Mouse (Mus musculus) midbrain, postnatal 0 days (tissue): Measurements from ENCODE around the gene Pla2g7. TPM values are rescaled to one million over a fixed set of nuclear protein-coding genes. Genes with fewer than 3 reads are reported as not detected.

Experiments
- ATAC-seq: fragments of 200-750 bp; cut with Nextera tagmentation; 2 replicates; pipeline ENCODE4 v1.8.0; 2017; ENCODE audit warnings: moderate number of reproducible peaks, mild to moderate bottlenecking, moderate TSS enrichment, moderate library complexity; ENCODE audit not compliant: low FRiP score
- DNase-seq: peaks from one replicate; pipeline ENCODE4 v3.0.0-alpha.2; 2015; ENCODE audit warnings: low spot score
- H3K27ac ChIP-seq: fragments of 300-500 bp; sonication (generic); 2 replicates; pipeline ENCODE4 v1.5.1; 2014; ENCODE audit warnings: low read depth, mild to moderate bottlenecking, low read length, mixed read lengths
- H3K27me3 ChIP-seq: fragments of 300-500 bp; sonication (generic); 2 replicates; pipeline ENCODE4 v1.6.1; 2014; ENCODE audit warnings: low read length, control low read depth, mixed read lengths; ENCODE audit not compliant: insufficient read depth
- H3K36me3 ChIP-seq: fragments of 300-500 bp; sonication (generic); 2 replicates; pipeline ENCODE4 v1.6.1; 2014; ENCODE audit warnings: low read length, control low read depth, mixed read lengths; ENCODE audit not compliant: insufficient read depth
- H3K4me1 ChIP-seq: fragments of 300-500 bp; sonication (generic); 2 replicates; pipeline ENCODE4 v1.6.1; 2014; ENCODE audit warnings: mild to moderate bottlenecking, control low read depth, antibody characterized with exemption, low read length, mixed read lengths; ENCODE audit not compliant: insufficient read depth
- H3K4me2 ChIP-seq: fragments of 300-500 bp; sonication (generic); 2 replicates; pipeline ENCODE4 v1.6.1; 2014; ENCODE audit warnings: low read depth, mild to moderate bottlenecking, low read length, mixed read lengths; ENCODE audit not compliant: poor library complexity, severe bottlenecking
- H3K4me3 ChIP-seq: fragments of 300-500 bp; sonication (generic); 2 replicates; pipeline ENCODE4 v1.5.1; 2014; ENCODE audit warnings: low read depth, mild to moderate bottlenecking, low read length, moderate library complexity
- H3K9ac ChIP-seq: fragments of 300-500 bp; sonication (generic); replicated peaks from 2 replicates; pipeline ENCODE4 v1.6.1; 2014; ENCODE audit warnings: mild to moderate bottlenecking, low read length, moderate library complexity, mixed read lengths; ENCODE audit not compliant: poor library complexity, severe bottlenecking
- H3K9me3 ChIP-seq: fragments of 300-500 bp; sonication (generic); 2 replicates; pipeline ENCODE4 v1.6.1; 2016; ENCODE audit warnings: low read length, control low read depth
- CTCF ChIP-seq: IDR thresholded peaks from 2 replicates; pipeline ENCODE4 v1.5.1; 2016; ENCODE audit warnings: antibody characterized with exemption, mild to moderate bottlenecking
- WGBS: fragments of 180-500 bp; shearing (Covaris S2); extraction: QIAGEN DNeasy Blood & Tissue Kit; methylation state at CpG from one replicate; pipeline ENCODE4 v1.1.7; 2014; 5-methylcytosine and 5-hydroxymethylcytosine counted together
- polyA plus RNA-seq: library from polyadenylated mRNA; unstranded; fragments of >200 nt; fragmentation: Nextera tagmentation; extraction: Ambion mirVana; gene quantifications from 2 replicates; pipeline ENCODE4 v1.2.1, GENCODE M21; 2015
- total RNA-seq: library from RNA; depleted of rRNA; stranded (reverse); fragments of >200 nt; gene quantifications from 2 replicates; pipeline ENCODE4 v1.2.3, GENCODE M21; 2014

The Pla2g7 gene
- total and polyA plus RNA-seq, 2 experiments from 2014 or later: 49.7 to 93.9 TPM

DNA sequence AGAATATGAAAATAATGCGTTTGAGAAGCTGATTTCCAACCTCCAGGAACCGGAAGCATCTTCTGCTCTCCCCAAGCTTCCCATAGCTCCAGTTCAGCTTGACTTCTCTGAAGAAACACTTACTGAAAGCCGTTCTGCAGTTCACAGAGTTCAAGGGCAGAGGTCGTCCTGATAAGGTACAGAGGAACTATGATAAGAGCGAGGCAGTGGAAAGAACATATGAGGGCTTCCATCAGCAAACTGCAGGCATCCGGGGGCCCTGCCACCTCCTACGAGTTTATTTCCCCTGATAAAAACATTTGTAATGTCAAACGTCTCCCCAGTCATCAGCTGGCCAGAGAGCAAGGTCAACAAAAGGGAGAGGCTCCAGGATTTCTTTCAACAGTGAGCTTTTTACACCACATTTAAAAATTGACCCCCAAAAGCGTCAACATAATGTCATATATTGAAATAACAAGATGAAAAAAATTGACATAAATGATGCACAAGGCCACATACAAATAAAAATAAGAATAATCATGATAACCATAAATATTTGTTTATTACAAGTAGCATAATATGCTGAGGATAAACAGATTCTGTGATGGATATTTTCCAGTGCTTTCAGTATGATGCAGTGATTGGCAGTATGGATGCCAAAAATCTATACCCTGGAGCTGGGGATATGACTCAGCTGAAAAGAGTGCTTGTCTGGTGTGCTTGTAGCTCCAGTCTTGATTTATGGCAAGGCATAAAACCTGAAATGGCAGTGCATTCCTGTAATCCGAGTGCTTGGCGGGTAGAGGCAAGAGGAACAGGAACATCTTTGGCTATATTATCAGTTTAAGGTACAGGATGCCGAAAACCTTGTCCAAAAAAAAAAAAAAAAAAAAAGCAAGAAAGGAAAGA, 13.1 kb upstream of the Pla2g7 start:
- H3K36me3 ChIP-seq: no peaks in the 10 kb centered on the region
- H3K27ac ChIP-seq: no peak overlapping the region
- H3K4me3 ChIP-seq: no peak overlapping the region
- no peak for TF ChIP-seq CTCF
- no peak overlapping the region for H3K4me2 ChIP-seq
- no peak overlapping the region for H3K9ac ChIP-seq
- no peak for DNase-seq
- H3K4me1 ChIP-seq: no peaks in the 10 kb centered on the region
- 85% methylated on average over 12 of the region's 12 CpGs for WGBS
- no peak for ATAC-seq
- H3K27me3 ChIP-seq: no peaks in the 10 kb centered on the region
- H3K9me3 ChIP-seq: no peaks in the 10 kb centered on the region

- Histone ChIP-seq H3K4me2 (no peak overlapping the region), H3K4me3 (no peak overlapping the region), H3K9me3 (no peaks in the 10 kb centered on the region), H3K36me3 (no peaks in the 10 kb centered on the region), H3K27ac (no peak overlapping the region), H3K4me1 (no peaks in the 10 kb centered on the region), H3K27me3 (no peaks in the 10 kb centered on the region), H3K9ac (no peak overlapping the region)
- ATAC-seq (no peak), DNase-seq (no peak)
- 82% methylated on average over 4 of the region's 4 CpGs for WGBS
- TF ChIP-seq CTCF: no peak
These were observed 10.8 kb upstream of the Pla2g7 start for GRCm38 (mm10) chr17:43557104-43557503.

DNA sequence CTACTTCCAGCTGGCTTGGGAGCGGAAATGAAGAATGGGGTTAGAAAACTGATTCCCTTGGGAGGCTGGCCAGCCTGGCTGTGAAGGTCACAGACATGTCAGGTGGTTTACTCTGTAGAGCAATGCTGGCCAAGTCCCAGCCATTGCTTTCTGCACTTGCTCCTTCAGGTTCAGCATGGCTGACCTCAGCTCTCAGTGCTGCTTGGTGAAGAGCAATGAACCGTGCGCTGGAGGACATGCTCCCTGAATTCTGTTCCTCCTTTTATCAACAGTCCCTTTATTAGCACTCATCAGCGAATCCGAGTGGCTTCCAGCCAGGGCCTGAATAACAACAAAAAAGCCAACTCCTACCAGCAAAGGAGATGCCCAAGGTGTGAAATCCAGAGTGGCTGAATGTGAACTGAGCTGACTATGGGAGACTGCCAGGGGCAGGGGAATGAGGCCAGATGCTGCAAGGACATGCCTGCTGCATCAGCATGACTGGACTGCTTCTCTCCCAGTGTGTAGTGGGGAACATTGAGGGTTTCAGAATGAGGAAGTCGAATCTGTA, 10.3 kb upstream of the Pla2g7 start:
- Histone ChIP-seq H3K9me3 (no peaks in the 10 kb centered on the region; the same call in 1 of the 2 replicates), H3K4me1 (no peaks in the 10 kb centered on the region), H3K27ac (no peak overlapping the region), H3K36me3 (no peaks in the 10 kb centered on the region), H3K9ac (no peak overlapping the region), H3K4me3 (no peak overlapping the region), H3K27me3 (no peaks in the 10 kb centered on the region), H3K4me2 (no peak overlapping the region)
- DNase-seq (peak; percentile 93), ATAC-seq (peak; percentile 86)
- WGBS: 27% methylated on average over 6 of the region's 6 CpGs
- no peak for TF ChIP-seq CTCF

DNA sequence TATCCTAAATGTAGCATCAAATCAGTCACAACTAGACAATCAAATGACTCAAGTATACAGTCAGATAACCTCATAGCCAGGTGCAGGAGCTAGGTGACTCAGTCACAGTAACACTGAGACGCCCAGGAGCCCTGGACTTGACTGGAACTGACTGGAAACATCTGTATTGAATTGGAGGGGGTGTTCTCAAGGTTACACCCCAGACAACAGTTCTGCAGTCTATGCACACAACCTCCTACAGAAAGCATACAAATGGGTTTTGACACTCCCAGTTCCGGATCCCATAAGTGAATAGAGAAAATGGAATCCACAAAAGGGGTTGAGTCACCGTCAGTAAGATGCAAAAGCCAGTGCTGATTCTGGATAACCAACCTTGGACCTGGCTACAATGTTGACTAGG, 9.2 kb upstream of the Pla2g7 start:
- no peak for DNase-seq
- 91% methylated on average over 3 of the region's 3 CpGs for WGBS
- no peaks in the 10 kb centered on the region for H3K27me3 ChIP-seq

GRCm38 (mm10) chr17:43563192-43563987, 4.5 kb upstream of the Pla2g7 start:
- Histone ChIP-seq H3K27me3 (no peaks in the 10 kb centered on the region), H3K4me1 (no peaks in the 10 kb centered on the region), H3K4me2 (no peak overlapping the region), H3K4me3 (no peak overlapping the region), H3K9ac (no peak overlapping the region), H3K27ac (no peak overlapping the region), H3K36me3 (no peaks in the 10 kb centered on the region), H3K9me3 (no peaks in the 10 kb centered on the region; the same call in 1 of the 2 replicates)
- DNase-seq: no peak
- WGBS: 87% methylated on average over 7 of the region's 7 CpGs
- no peak for ATAC-seq
- TF ChIP-seq CTCF: no peak

More for the DNA sequence above, 9.2 kb upstream of the Pla2g7 start:
- Histone ChIP-seq H3K27ac (no peak overlapping the region), H3K9ac (no peak overlapping the region), H3K4me3 (no peak overlapping the region), H3K9me3 (no peaks in the 10 kb centered on the region; the same call in 1 of the 2 replicates), H3K36me3 (no peaks in the 10 kb centered on the region), H3K4me1 (no peaks in the 10 kb centered on the region), H3K4me2 (no peak overlapping the region)
- no peak for TF ChIP-seq CTCF
- no peak for ATAC-seq
